Mouse (Mus musculus) CH12.LX (cell line): ENCODE measurements around the gene Narfl.

Experiments used
- CTCF ChIP-seq, 2 experiments: IDR thresholded peaks in 1 of 2; conservative IDR thresholded peaks in 1 of 2; 2 replicates each; pipeline ENCODE4 v1.5.1; 2011 to 2012; ENCODE audit warnings: low read depth in 2 of 2, low read length in 2 of 2, improper control_type of control experiment in 1 of 2, inconsistent platforms in 1 of 2, mild to moderate bottlenecking in 1 of 2, moderate library complexity in 1 of 2
- POLR2A ChIP-seq: IDR thresholded peaks from 2 replicates; pipeline ENCODE4 v1.6.1; 2011; ENCODE audit warnings: low read depth, mild to moderate bottlenecking, improper control_type of control experiment, low read length

DNA sequence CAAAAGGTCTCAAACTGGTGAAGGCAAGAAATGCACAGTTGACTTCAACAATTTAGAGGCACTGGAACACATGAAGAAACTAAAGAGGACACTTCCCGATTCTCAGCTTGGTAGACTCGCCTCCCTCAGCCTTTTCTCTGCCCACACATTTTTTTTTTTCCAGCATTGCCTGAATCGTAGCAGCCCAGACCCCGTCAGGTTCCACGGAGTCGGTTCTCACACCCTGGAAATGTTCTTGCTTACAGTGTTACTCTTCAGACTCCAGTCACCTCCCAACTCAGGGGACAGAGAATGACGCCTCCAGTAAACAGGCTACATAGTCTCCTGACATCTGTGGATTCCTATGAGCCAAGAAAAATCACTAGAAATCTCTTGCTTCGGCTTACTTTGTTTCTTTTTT, 13.4 kb upstream of the Narfl start:
- TF ChIP-seq POLR2A (no peak), CTCF (conservative IDR thresholded peaks at IDR 0.05 in 1 of 2, IDR thresholded peaks at IDR 0.05 in 1 of 2; ENCODE audit: low read depth in 2 of 2, low read length in 2 of 2) (no peak)
